Mouse (Mus musculus) T-helper 17 cell (primary cell): ENCODE measurements around the gene Ubxn4.
"Not testable (repeated sequence)": the region's sequence is repeated elsewhere in the genome, so short reads cannot be mapped to it uniquely, and the experiment has no call there.

Source experiments
- in situ Hi-C, 2 experiments: fragments of 300-600 bp; cut with MboI, MseI; formaldehyde crosslinking; loops; 1 replicate in 1 of 2; 2 replicates in 1 of 2; pipeline ENCODE4 v1.15.1; 2025; ENCODE audit warnings: high pct_unique_total_duplicates in 2 of 2

The Ubxn4 gene

GRCm38 (mm10) chr1:128309043-128309442 lies 65.3 kb downstream of the Ubxn4 start:
- in situ Hi-C loops: no loop called here

GRCm38 (mm10) chr1:128314665-128315064 lies 70.9 kb downstream of the Ubxn4 start:
- in situ Hi-C loops: no loop called here

DNA sequence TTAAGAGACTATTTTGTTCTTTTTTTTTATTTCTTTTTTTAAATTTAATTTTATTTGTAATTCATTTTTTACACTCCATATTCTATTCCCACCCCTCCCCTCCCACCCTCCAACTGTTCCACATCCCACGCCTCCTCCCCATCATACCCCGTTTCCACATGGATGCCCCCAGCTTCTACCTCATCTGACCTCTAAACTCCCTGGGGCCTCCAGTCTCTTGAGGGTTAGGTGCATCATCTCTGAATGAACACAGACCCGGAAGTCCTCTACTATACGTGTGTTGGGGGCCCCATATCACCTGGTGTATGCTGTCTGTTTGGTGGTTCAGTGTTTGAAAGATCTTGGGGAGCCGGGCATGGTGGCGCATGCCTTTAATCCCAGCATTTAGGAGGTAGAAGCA lies 75.5 kb downstream of the Ubxn4 start:
- in situ Hi-C loops: not testable (repeated sequence)

DNA sequence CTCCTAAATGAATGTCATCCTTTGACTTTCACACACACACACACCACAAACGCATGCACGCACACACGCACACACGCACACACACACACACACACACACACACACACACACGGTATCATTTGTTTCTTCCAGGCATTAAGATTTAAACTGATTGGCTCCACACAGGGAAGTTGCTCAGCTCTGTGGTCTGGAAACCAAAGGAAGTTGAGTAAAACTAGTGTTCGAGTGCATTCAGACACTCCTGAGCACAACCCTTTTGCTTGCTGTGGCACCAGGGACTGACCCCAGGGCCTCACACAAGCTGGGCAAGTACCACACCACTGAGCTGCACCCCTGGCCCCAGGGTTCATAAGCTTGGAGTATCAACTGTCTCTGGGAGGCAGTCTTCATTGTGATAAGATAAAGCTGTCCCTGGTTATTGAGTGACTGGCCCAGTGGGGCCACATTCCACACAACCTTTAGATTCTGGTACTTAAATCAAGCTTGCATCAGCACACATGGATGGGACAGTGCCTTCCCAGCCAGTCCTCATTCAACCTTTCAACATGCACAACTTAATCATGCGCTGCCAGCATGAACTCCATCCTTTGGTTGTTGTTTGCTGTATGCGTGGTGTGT lies 79.4 kb downstream of the Ubxn4 start:
- in situ Hi-C loops: no loop called here

GRCm38 (mm10) chr1:128324776-128325175 lies 81.0 kb downstream of the Ubxn4 start:
- in situ Hi-C loops: no loop called here

DNA sequence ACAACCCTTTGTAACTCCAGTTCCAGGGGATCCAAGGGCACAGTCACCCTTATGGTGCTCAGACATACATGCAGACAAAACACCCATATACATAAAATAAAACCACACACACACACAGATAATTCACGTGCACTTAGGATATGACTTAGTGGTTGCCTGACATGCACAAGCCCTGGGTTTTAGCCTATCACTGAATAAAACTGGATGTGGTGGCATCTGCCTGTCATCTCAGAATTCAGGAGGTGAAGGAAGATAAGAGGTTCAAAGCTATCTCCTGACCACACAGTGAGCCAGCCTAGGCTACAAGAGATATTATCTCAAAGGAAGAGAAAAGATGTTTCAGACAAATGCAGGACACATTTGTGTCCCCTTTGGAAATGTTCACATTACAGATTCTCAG lies 83.4 kb downstream of the Ubxn4 start:
- in situ Hi-C loops: no loop called here

- in situ Hi-C loops: no loop called here
Observed at GRCm38 (mm10) chr1:128328218-128328617, 84.5 kb downstream of the Ubxn4 start, which contains the start of gene Lct. Gene Lct (minus strand): TSS chr1:128328318.
